Mouse (Mus musculus) lung, postnatal 0 days (tissue): ENCODE measurements around the gene Rab5c.

Experiments
- CTCF ChIP-seq: IDR thresholded peaks from 2 replicates; pipeline ENCODE4 v1.5.1; 2016; ENCODE audit warnings: antibody characterized with exemption, mild to moderate bottlenecking
- EP300 ChIP-seq: IDR thresholded peaks from 2 replicates; pipeline ENCODE4 v1.6.1; 2016; ENCODE audit warnings: antibody characterized with exemption, mild to moderate bottlenecking, control low read depth

DNA sequence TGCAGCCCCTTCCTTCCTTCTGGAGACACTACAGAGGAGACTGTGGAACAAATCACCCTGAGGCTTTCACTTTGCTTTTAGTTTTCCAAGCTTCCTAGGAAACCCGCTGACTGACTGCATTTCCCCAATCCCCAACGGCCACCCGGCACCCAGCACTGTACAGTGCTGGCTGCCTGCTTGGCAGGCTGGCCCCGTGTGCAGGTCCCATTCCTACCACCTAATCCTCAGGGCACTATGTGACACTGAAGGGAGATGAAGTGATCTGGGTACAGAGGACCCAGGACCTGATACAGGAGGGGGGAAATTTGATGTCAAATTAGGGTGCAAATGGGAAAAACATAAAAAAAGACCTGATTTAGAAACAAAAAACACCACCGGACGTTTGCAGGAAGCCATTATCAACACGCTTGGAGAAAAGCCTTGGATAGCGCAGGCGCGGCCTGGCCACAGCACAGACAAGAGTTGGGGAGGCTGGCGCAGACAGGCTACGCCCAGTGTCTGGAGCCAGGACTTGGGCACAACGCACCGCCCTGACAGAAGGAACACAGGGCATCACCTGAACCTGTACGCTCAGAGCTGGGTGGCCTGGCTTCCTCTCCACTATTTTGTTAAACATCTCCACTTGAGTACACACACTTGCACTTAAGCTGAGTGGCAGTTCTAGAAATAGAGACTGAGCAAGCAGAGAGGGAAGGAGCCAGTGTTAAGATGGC is 43.9 kb upstream of the Rab5c start:
- TF ChIP-seq EP300: no peak
- TF ChIP-seq CTCF: no peak
